Mouse (Mus musculus) stomach, embryonic 16.5 days (tissue): ENCODE data around the gene Nfkbie. TPM values are rescaled to one million over a fixed set of nuclear protein-coding genes. Genes with fewer than 3 reads are reported as not detected.
A peak's percentile ranks its signal among the peaks of the same experiment; 100 is the strongest.

Experiments used
- ATAC-seq: fragments of 200-750 bp; cut with Nextera tagmentation; 2 replicates; pipeline ENCODE4 v1.8.0; 2017; ENCODE audit warnings: moderate number of reproducible peaks, moderate TSS enrichment; ENCODE audit not compliant: insufficient read depth, low FRiP score
- H3K27ac ChIP-seq: fragments of 300-500 bp; sonication (generic); 2 replicates; pipeline ENCODE4 v1.5.1; 2014; ENCODE audit warnings: low read length
- H3K27me3 ChIP-seq: fragments of 300-500 bp; sonication (generic); 2 replicates; pipeline ENCODE4 v1.6.1; 2014; ENCODE audit warnings: low read length, control low read depth, mixed read lengths; ENCODE audit not compliant: control insufficient read depth, insufficient read depth
- H3K36me3 ChIP-seq: fragments of 300-500 bp; sonication (generic); 2 replicates; pipeline ENCODE4 v1.6.1; 2014; ENCODE audit warnings: low read length; ENCODE audit not compliant: control insufficient read depth, insufficient read depth
- H3K4me1 ChIP-seq: fragments of 300-500 bp; sonication (generic); 2 replicates; pipeline ENCODE4 v1.6.1; 2014; ENCODE audit warnings: low read length, control low read depth, mixed read lengths; ENCODE audit not compliant: control insufficient read depth, insufficient read depth
- H3K4me2 ChIP-seq: fragments of 300-500 bp; sonication (generic); 2 replicates; pipeline ENCODE4 v1.6.1; 2014; ENCODE audit warnings: low read depth, low read length, mixed read lengths
- H3K4me3 ChIP-seq: fragments of 300-500 bp; sonication (generic); replicated peaks from 2 replicates; pipeline ENCODE4 v1.5.1; 2014; ENCODE audit warnings: mild to moderate bottlenecking, low read length
- H3K9ac ChIP-seq: fragments of 300-500 bp; sonication (generic); 2 replicates; pipeline ENCODE4 v1.6.1; 2014; ENCODE audit warnings: low read length
- H3K9me3 ChIP-seq: fragments of 300-500 bp; sonication (generic); replicated peaks from 2 replicates; pipeline ENCODE4 v1.6.1; 2016; ENCODE audit warnings: low read length, control low read depth; ENCODE audit not compliant: control insufficient read depth
- WGBS: fragments of 180-500 bp; shearing (Covaris S2); extraction: QIAGEN DNeasy Blood & Tissue Kit; methylation state at CpG from one replicate; pipeline ENCODE4 v1.1.7; 2014; 5-methylcytosine and 5-hydroxymethylcytosine counted together
- polyA plus RNA-seq: library from polyadenylated mRNA; unstranded; fragments of >200 nt; fragmentation: Nextera tagmentation; extraction: Ambion mirVana; gene quantifications from 2 replicates; pipeline ENCODE4 v1.2.1, GENCODE M21; 2015

Gene Nfkbie
- polyA plus RNA-seq, 1 experiment from 2014 or later: 4.4 TPM

GRCm38 (mm10) chr17:45556107-45556489 lies 595 bp downstream of the Nfkbie start:
- H3K4me2 ChIP-seq: peak overlapping the region; percentile 97
- peak overlapping the region; percentile 76 for H3K9ac ChIP-seq
- 2% methylated on average over 14 of the region's 14 CpGs for WGBS
- H3K27ac ChIP-seq: no peak overlapping the region
- H3K36me3 ChIP-seq: no peaks in the 10 kb centered on the region
- no peak for ATAC-seq
- H3K4me3 ChIP-seq: peak overlapping the region; percentile 72
- peaks cover 4% of the 10 kb centered on the region; the same call in 1 of the 2 replicates for H3K4me1 ChIP-seq
- H3K27me3 ChIP-seq: peaks cover 9% of the 10 kb centered on the region
- H3K9me3 ChIP-seq: no peaks in the 10 kb centered on the region

GRCm38 (mm10) chr17:45556514-45557245 lies 1.2 kb downstream of the Nfkbie start:
- H3K36me3 ChIP-seq: no peaks in the 10 kb centered on the region
- peaks cover 4% of the 10 kb centered on the region; the same call in 1 of the 2 replicates for H3K4me1 ChIP-seq
- H3K4me3 ChIP-seq: peak overlapping the region; percentile 72
- no peak overlapping the region for H3K27ac ChIP-seq
- peak overlapping the region; percentile 97 for H3K4me2 ChIP-seq
- H3K27me3 ChIP-seq: peaks cover 9% of the 10 kb centered on the region
- peak overlapping the region; percentile 76 for H3K9ac ChIP-seq
- WGBS: 63% methylated on average over 3 of the region's 3 CpGs
- no peaks in the 10 kb centered on the region for H3K9me3 ChIP-seq
- ATAC-seq: no peak

- WGBS: 53% methylated on average over 6 of the region's 7 CpGs
- peak overlapping the region; percentile 12; the same call in 1 of the 2 replicates for H3K4me2 ChIP-seq
Observed at GRCm38 (mm10) chr17:45557246-45557824, 1.8 kb downstream of the Nfkbie start.

GRCm38 (mm10) chr17:45557998-45558862 lies 2.7 kb downstream of the Nfkbie start:
- Histone ChIP-seq H3K4me3 (no peak overlapping the region), H3K9me3 (no peaks in the 10 kb centered on the region), H3K36me3 (no peaks in the 10 kb centered on the region), H3K4me1 (peaks cover 4% of the 10 kb centered on the region; the same call in 1 of the 2 replicates), H3K27ac (no peak overlapping the region), H3K4me2 (no peak overlapping the region), H3K9ac (0 out of 2 replicates have a peak overlapping the region, but pooled peaks have one; percentile 16), H3K27me3 (peaks cover 9% of the 10 kb centered on the region)
- 71% methylated on average over 16 of the region's 16 CpGs for WGBS
- ATAC-seq: no peak

More at GRCm38 (mm10) chr17:45557246-45557824, 1.8 kb downstream of the Nfkbie start:
- Histone ChIP-seq H3K4me3 (peak overlapping the region; percentile 18), H3K4me1 (peaks cover 4% of the 10 kb centered on the region; the same call in 1 of the 2 replicates), H3K27ac (no peak overlapping the region), H3K36me3 (no peaks in the 10 kb centered on the region), H3K9me3 (no peaks in the 10 kb centered on the region), H3K27me3 (peaks cover 9% of the 10 kb centered on the region), H3K9ac (peak overlapping the region; percentile 31)
- no peak for ATAC-seq

GRCm38 (mm10) chr17:45559732-45560525 lies 4.4 kb downstream of the Nfkbie start:
- peaks cover 9% of the 10 kb centered on the region for H3K4me1 ChIP-seq
- H3K36me3 ChIP-seq: no peaks in the 10 kb centered on the region
- H3K4me2 ChIP-seq: no peak overlapping the region
- no peak overlapping the region for H3K4me3 ChIP-seq
- H3K9me3 ChIP-seq: no peaks in the 10 kb centered on the region
- ATAC-seq: no peak
- H3K9ac ChIP-seq: no peak overlapping the region
- no peak overlapping the region for H3K27ac ChIP-seq
- 83% methylated on average over 15 of the region's 15 CpGs for WGBS
- H3K27me3 ChIP-seq: peaks cover 9% of the 10 kb centered on the region

GRCm38 (mm10) chr17:45563216-45563615 lies 7.7 kb downstream of the Nfkbie start:
- H3K9me3 ChIP-seq: no peaks in the 10 kb centered on the region
- no peak overlapping the region for H3K4me3 ChIP-seq
- H3K27ac ChIP-seq: no peak overlapping the region
- no peak for ATAC-seq
- no peak overlapping the region for H3K4me2 ChIP-seq
- WGBS: 68% methylated on average over 12 of the region's 12 CpGs
- H3K27me3 ChIP-seq: no peaks in the 10 kb centered on the region
- H3K36me3 ChIP-seq: peaks cover 13% of the 10 kb centered on the region
- no peak overlapping the region for H3K9ac ChIP-seq
- H3K4me1 ChIP-seq: peaks cover 14% of the 10 kb centered on the region

GRCm38 (mm10) chr17:45563655-45564530 lies 8.4 kb downstream of the Nfkbie start, which contains the start of gene Slc35b2:
TSS of gene Slc35b2 (plus strand) at chr17:45563874.
- peaks cover 14% of the 10 kb centered on the region for H3K4me1 ChIP-seq
- H3K36me3 ChIP-seq: peaks cover 19% of the 10 kb centered on the region
- peak within 1 kb of the TSS; percentile 96 for H3K4me3 ChIP-seq
- peak within 1 kb of the TSS; percentile 98 for H3K4me2 ChIP-seq
- H3K27me3 ChIP-seq: no peaks in the 10 kb centered on the region
- H3K9ac ChIP-seq: peak within 1 kb of the TSS; percentile 98
- ATAC-seq: peak; percentile 91
- peak within 1 kb of the TSS; percentile 84 for H3K27ac ChIP-seq
- H3K9me3 ChIP-seq: no peaks in the 10 kb centered on the region
- WGBS: under 1% methylated on average over 59 of the region's 61 CpGs
